Mouse (Mus musculus) kidney, postnatal 0 days (tissue): ENCODE data around the gene Dalrd3. TPM values are rescaled to one million over a fixed set of nuclear protein-coding genes. Genes with fewer than 3 reads are reported as not detected.

Experiments
- ATAC-seq: fragments of 200-750 bp; cut with Nextera tagmentation; replicated peaks from 2 replicates; pipeline ENCODE4 v1.8.0; 2017; ENCODE audit warnings: low read depth, moderate number of reproducible peaks, moderate TSS enrichment, moderate library complexity; ENCODE audit not compliant: low FRiP score
- DNase-seq: peaks from one replicate; pipeline ENCODE4 v3.0.0-alpha.2; 2016; ENCODE audit warnings: low spot score
- H3K27ac ChIP-seq: fragments of 300-500 bp; sonication (generic); 2 replicates; pipeline ENCODE4 v1.5.1; 2014; ENCODE audit warnings: mild to moderate bottlenecking
- H3K27me3 ChIP-seq: fragments of 300-500 bp; sonication (generic); 2 replicates; pipeline ENCODE4 v1.6.1; 2014; ENCODE audit warnings: low read length, mixed read lengths; ENCODE audit not compliant: insufficient read depth
- H3K36me3 ChIP-seq: fragments of 300-500 bp; sonication (generic); 2 replicates; pipeline ENCODE4 v1.6.1; 2014; ENCODE audit warnings: low read length, mixed read lengths; ENCODE audit not compliant: insufficient read depth
- H3K4me1 ChIP-seq: fragments of 300-500 bp; sonication (generic); replicated peaks from 2 replicates; pipeline ENCODE4 v1.6.1; 2014; ENCODE audit warnings: antibody characterized with exemption, low read length, mixed read lengths; ENCODE audit not compliant: insufficient read depth
- H3K4me2 ChIP-seq: fragments of 300-500 bp; sonication (generic); 2 replicates; pipeline ENCODE4 v1.6.1; 2014; ENCODE audit warnings: mild to moderate bottlenecking, low read length, moderate library complexity, mixed read lengths
- H3K4me3 ChIP-seq: fragments of 300-500 bp; sonication (generic); replicated peaks from 2 replicates; pipeline ENCODE4 v1.5.1; 2014; ENCODE audit warnings: low read depth, low read length
- H3K9ac ChIP-seq: fragments of 300-500 bp; sonication (generic); 2 replicates; pipeline ENCODE4 v1.6.1; 2014; ENCODE audit warnings: low read depth, low read length
- H3K9me3 ChIP-seq: fragments of 300-500 bp; sonication (generic); replicated peaks from 2 replicates; pipeline ENCODE4 v1.6.1; 2016; ENCODE audit warnings: low read length, inconsistent platforms, mixed read lengths
- CTCF ChIP-seq: IDR thresholded peaks from 2 replicates; pipeline ENCODE4 v1.5.1; 2016; ENCODE audit warnings: antibody characterized with exemption, low read depth, mild to moderate bottlenecking, moderate library complexity
- WGBS: fragments of 180-500 bp; shearing (Covaris S2); extraction: QIAGEN DNeasy Blood & Tissue Kit; methylation state at CpG from one replicate; pipeline ENCODE4 v1.1.7; 2014; 5-methylcytosine and 5-hydroxymethylcytosine counted together
- polyA plus RNA-seq: library from polyadenylated mRNA; unstranded; fragments of >200 nt; fragmentation: Nextera tagmentation; extraction: Ambion mirVana; gene quantifications from 2 replicates; pipeline ENCODE4 v1.2.1, GENCODE M21; 2015

Dalrd3 gene
- polyA plus RNA-seq, 1 experiment from 2014 or later: 102 TPM

DNA sequence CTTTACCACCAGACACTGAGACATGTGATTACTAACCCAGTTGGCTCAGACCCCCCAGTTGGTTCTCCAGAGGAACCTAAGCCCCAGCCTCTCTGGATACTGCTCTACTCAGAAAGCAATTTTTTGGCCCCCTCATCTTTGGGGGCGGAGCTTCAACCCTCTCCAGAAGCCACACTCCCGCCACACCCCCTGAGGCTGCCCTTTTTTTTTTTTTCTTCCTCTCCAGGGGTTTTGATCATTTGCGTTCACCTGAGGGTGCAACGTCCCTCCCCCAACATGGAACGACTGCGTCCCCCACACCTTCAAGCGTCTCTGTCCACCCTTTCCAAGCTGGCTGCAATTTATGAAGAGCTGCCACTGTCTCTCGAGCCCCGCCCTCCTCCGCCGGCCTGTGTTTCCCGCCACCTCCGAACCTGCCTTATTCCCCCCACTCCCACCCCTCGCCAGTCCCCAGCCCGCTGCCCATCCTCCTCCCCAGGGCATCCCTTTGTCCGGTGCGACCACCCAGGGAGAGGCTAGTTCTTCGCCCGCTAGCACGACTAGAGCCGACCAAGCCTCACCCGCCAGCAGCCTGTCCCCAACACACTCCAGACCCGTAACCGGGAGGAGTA lies 8.4 kb downstream of the Dalrd3 start:
- H3K9me3 ChIP-seq: no peaks in the 10 kb centered on the region
- no peaks in the 10 kb centered on the region for H3K27me3 ChIP-seq
- TF ChIP-seq CTCF: no peak
- H3K36me3 ChIP-seq: peaks cover 12% of the 10 kb centered on the region; the same call in 1 of the 2 replicates
- peaks cover 11% of the 10 kb centered on the region; the same call in 1 of the 2 replicates for H3K4me1 ChIP-seq
- H3K4me3 ChIP-seq: peak overlapping the region; percentile 74
- peak; percentile 78 for DNase-seq
- H3K4me2 ChIP-seq: peak overlapping the region; percentile 84
- H3K9ac ChIP-seq: peak overlapping the region; percentile 88
- H3K27ac ChIP-seq: peak overlapping the region; percentile 90
- WGBS: 0% methylated on average over 24 of the region's 24 CpGs
- ATAC-seq: peak; percentile 11

DNA sequence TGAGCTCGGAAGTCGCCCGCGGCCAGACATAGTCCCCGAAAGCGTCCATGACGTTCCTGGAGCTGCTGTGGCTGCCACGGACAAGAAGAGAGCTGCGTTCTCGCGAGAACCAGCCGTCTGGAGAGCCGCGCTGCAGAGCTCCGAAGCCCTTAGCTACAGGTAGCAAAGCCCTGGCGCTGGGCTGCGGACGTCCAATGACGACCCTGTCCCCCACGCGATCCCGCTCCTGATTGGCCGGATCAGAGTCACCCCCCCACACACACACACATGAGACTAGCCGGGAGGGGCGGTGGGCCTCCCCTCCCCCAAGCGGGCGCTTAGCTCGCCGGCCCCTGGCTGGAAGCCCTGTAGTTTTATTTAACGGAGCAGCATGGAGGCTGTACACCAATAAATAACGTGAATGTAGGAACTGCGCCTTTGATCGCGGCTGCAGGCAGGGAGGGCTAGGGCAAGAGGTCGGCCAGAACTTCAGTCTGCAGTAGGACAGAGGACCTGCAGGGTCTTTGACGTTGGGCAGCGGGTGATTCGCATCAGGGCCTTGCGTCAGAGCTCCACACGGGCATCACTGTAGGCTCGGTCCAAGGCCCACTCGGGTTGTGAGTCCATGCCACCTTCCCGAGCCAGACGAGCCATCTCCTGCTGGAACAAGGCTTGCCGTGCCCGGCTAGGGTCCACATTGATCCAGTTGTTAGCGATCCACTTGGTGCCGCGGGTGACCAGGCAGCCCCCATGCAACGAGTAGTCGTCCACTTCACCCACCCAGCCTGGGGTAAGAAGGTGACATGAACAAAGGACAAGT lies 9.1 kb downstream of the Dalrd3 start, which contains the start of gene Wdr6:
Gene Wdr6, minus strand, starts transcription at position 195 of the 799 bp plus-strand sequence.
- TF ChIP-seq CTCF: peak; percentile 3; the same call in 1 of the 2 replicates
- WGBS: 3% methylated on average over 51 of the region's 51 CpGs
- ATAC-seq (peak; percentile 94), DNase-seq (peak; percentile 98)
- peak within 1 kb of the TSS; percentile 84 for H3K4me2 ChIP-seq
- no peaks in the 10 kb centered on the region for H3K9me3 ChIP-seq
- H3K27me3 ChIP-seq: no peaks in the 10 kb centered on the region
- H3K4me3 ChIP-seq: peak within 1 kb of the TSS; percentile 74
- peak within 1 kb of the TSS; percentile 90 for H3K27ac ChIP-seq
- peak within 1 kb of the TSS; percentile 88 for H3K9ac ChIP-seq
- 0 out of 2 replicates have a peak, but pooled peaks cover 8% of the 10 kb centered on the region for H3K36me3 ChIP-seq
- peaks cover 11% of the 10 kb centered on the region; the same call in 1 of the 2 replicates for H3K4me1 ChIP-seq

DNA sequence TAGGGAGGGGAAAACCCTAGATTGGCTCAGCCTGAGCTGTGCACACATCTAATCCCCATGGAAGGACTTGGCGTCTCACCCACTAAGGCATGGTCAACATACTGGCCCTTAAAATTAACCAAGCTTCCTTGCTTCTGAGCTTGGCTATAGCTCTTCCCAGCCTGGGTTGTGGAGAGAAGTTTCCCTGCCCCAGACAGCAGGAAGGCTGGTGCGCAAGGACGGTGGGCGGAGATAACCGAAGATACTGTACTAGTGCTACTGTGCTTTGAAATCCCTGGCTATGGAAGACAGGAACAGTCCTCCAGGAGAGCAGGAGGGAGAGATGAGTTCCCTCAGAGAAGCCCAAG lies 9.6 kb downstream of the Dalrd3 start:
- 65% methylated on average over 5 of the region's 5 CpGs for WGBS
- 0 out of 2 replicates have a peak, but pooled peaks have one; percentile 0 for ATAC-seq
- DNase-seq: no peak
- peak overlapping the region; percentile 74 for H3K4me3 ChIP-seq
- 0 out of 2 replicates have a peak, but pooled peaks cover 8% of the 10 kb centered on the region for H3K36me3 ChIP-seq
- no peak for TF ChIP-seq CTCF
- H3K27ac ChIP-seq: peak overlapping the region; percentile 90
- H3K9ac ChIP-seq: peak overlapping the region; percentile 88
- no peaks in the 10 kb centered on the region for H3K9me3 ChIP-seq
- peak overlapping the region; percentile 84 for H3K4me2 ChIP-seq
- peaks cover 11% of the 10 kb centered on the region; the same call in 1 of the 2 replicates for H3K4me1 ChIP-seq
- H3K27me3 ChIP-seq: no peaks in the 10 kb centered on the region

DNA sequence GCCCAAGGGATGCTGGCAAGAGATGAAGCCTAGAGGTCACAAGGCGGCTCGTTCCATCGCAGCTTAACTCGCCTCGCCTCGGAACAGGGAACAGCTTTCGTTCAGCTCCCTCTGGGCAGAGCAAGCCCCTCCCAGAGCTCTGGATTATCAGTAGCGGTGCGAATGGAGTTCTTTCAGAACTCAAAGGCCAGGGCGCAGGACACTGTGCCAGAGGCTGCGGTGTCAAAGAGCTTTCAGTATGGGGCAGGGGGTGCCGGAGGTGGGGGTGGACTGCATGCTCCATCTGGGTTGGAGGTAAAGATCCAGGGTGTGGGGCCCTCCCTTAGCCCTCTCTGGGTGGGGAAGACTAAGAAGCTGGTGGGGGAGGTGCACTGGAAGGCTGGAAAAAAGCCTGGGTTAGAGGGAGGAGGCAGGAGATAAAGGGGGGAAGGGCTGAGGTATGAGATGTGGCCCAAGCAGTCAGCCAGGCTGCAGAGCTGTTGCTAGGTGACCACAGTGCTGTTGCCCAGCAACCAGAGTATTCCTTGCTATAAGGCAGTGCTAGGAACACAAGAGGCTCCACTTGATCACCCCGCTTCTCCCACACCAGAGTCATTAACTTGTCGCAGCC lies 18.0 kb downstream of the Dalrd3 start:
- ATAC-seq (peak; percentile 94), DNase-seq (peak; percentile 96)
- 6% methylated on average over 14 of the region's 14 CpGs for WGBS
- Histone ChIP-seq H3K4me1 (peaks cover 5% of the 10 kb centered on the region; the same call in 1 of the 2 replicates), H3K27me3 (no peaks in the 10 kb centered on the region), H3K36me3 (no peaks in the 10 kb centered on the region), H3K9ac (no peak overlapping the region), H3K4me3 (no peak overlapping the region), H3K27ac (peak overlapping the region; percentile 65; the same call in 1 of the 2 replicates), H3K9me3 (no peaks in the 10 kb centered on the region), H3K4me2 (peak overlapping the region; percentile 27)
- TF ChIP-seq CTCF: no peak

DNA sequence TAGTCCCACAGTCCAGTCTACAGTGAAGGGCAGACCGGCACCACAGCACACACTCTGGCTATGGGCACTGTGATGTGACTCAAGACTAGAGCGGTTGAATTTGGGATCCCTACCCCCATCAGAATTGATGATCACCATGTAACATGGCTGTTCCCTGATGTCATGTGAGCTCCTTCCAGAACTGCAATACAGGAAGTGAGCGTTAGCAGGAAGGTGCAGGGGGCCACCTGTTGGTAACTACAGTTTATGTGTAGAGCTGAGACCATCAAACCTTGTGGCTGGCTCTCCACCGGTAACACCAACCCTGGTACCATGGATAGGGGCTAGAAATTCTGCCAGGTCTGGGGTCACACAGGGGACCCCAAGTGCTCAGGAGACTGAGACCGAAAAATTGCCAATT lies 19.5 kb downstream of the Dalrd3 start:
- Histone ChIP-seq H3K27ac (no peak overlapping the region), H3K36me3 (no peaks in the 10 kb centered on the region), H3K4me2 (no peak overlapping the region), H3K4me1 (peaks cover 5% of the 10 kb centered on the region; the same call in 1 of the 2 replicates), H3K27me3 (no peaks in the 10 kb centered on the region), H3K4me3 (no peak overlapping the region), H3K9ac (no peak overlapping the region), H3K9me3 (no peaks in the 10 kb centered on the region)
- ATAC-seq (no peak), DNase-seq (peak; percentile 60)
- peak; percentile 59 for TF ChIP-seq CTCF
- 60% methylated on average over 5 of the region's 5 CpGs for WGBS

DNA sequence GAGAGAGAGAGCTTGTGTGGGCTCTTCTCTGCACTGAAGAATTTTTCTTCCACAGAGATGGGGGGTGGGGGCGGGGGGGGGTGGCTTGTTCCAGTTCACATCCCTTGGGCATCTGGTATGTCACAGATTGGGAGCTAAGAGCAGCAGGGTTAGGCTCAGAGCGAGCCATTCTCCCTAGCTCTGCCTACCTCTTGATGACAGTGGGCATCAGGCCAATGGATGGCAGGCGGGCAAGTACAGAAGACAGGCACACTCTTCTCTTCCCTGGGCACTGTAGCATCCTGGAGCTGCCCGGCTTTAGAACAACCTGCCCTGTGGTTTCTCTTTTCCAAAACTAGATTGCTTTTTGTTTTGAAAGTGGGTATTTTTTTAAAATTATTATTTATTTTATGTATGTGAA lies 21.8 kb downstream of the Dalrd3 start:
- DNase-seq: no peak
- no peaks in the 10 kb centered on the region for H3K36me3 ChIP-seq

More for the DNA sequence above, 21.8 kb downstream of the Dalrd3 start:
- WGBS: 69% methylated on average over 4 of the region's 4 CpGs
- Histone ChIP-seq H3K4me1 (peaks cover 6% of the 10 kb centered on the region), H3K4me3 (no peak overlapping the region), H3K27ac (no peak overlapping the region), H3K9ac (no peak overlapping the region), H3K9me3 (no peaks in the 10 kb centered on the region), H3K4me2 (no peak overlapping the region), H3K27me3 (no peaks in the 10 kb centered on the region)
- no peak for ATAC-seq
- TF ChIP-seq CTCF: no peak
